Mouse (Mus musculus) forebrain, embryonic 15.5 days (tissue): ENCODE measurements around the gene Smndc1. TPM values are rescaled to one million over a fixed set of nuclear protein-coding genes. Genes with fewer than 3 reads are reported as not detected.

Experiments used
- ATAC-seq: fragments of 200-750 bp; cut with Nextera tagmentation; replicated peaks from 2 replicates; pipeline ENCODE4 v1.8.0; 2017; ENCODE audit warnings: mild to moderate bottlenecking, moderate TSS enrichment, moderate library complexity
- H3K27ac ChIP-seq: fragments of 300-500 bp; sonication (generic); replicated peaks from 2 replicates; pipeline ENCODE4 v1.5.1; 2015; ENCODE audit warnings: mild to moderate bottlenecking, inconsistent platforms
- H3K27me3 ChIP-seq: fragments of 300-500 bp; sonication (generic); 2 replicates; pipeline ENCODE4 v1.6.1; 2015; ENCODE audit warnings: inconsistent platforms
- H3K36me3 ChIP-seq: fragments of 300-500 bp; sonication (generic); 2 replicates; pipeline ENCODE4 v1.6.1; 2015; ENCODE audit warnings: mild to moderate bottlenecking, inconsistent platforms
- H3K4me1 ChIP-seq: fragments of 300-500 bp; sonication (generic); 2 replicates; pipeline ENCODE4 v1.6.1; 2015; ENCODE audit warnings: inconsistent platforms
- H3K4me2 ChIP-seq: fragments of 300-500 bp; sonication (generic); replicated peaks from 2 replicates; pipeline ENCODE4 v1.6.1; 2015; ENCODE audit warnings: mild to moderate bottlenecking, inconsistent platforms
- H3K4me3 ChIP-seq: fragments of 300-500 bp; sonication (generic); 2 replicates; pipeline ENCODE4 v1.5.1; 2015; ENCODE audit warnings: mild to moderate bottlenecking, inconsistent platforms
- H3K9ac ChIP-seq: fragments of 300-500 bp; sonication (generic); replicated peaks from 2 replicates; pipeline ENCODE4 v1.6.1; 2015; ENCODE audit warnings: mild to moderate bottlenecking, inconsistent platforms
- H3K9me3 ChIP-seq: fragments of 300-500 bp; sonication (generic); 2 replicates; pipeline ENCODE4 v1.6.1; 2016; ENCODE audit warnings: inconsistent platforms
- WGBS: fragments of 180-500 bp; shearing (Covaris S2); methylation state at CpG from one replicate; pipeline ENCODE4 v1.1.7; 2015; ENCODE audit warnings: mixed read lengths; 5-methylcytosine and 5-hydroxymethylcytosine counted together
- polyA plus RNA-seq: library from polyadenylated mRNA; unstranded; fragments of >200 nt; fragmentation: Nextera tagmentation; extraction: Ambion mirVana; gene quantifications from 2 replicates; pipeline ENCODE4 v1.2.1, GENCODE M21; 2015

The Smndc1 gene
- polyA plus RNA-seq, 1 experiment from 2014 or later = 41.0 TPM

GRCm38 (mm10) chr19:53393646-53394045, 3.3 kb upstream of the Smndc1 start:
- H3K9ac ChIP-seq = no peak overlapping the region
- no peak overlapping the region for H3K4me2 ChIP-seq
- H3K9me3 ChIP-seq = no peaks in the 10 kb centered on the region
- no peak overlapping the region for H3K27ac ChIP-seq
- no peak for ATAC-seq
- H3K4me1 ChIP-seq = peaks cover 17% of the 10 kb centered on the region
- peaks cover 4% of the 10 kb centered on the region for H3K36me3 ChIP-seq
- no peak overlapping the region for H3K4me3 ChIP-seq
- no peaks in the 10 kb centered on the region for H3K27me3 ChIP-seq

DNA sequence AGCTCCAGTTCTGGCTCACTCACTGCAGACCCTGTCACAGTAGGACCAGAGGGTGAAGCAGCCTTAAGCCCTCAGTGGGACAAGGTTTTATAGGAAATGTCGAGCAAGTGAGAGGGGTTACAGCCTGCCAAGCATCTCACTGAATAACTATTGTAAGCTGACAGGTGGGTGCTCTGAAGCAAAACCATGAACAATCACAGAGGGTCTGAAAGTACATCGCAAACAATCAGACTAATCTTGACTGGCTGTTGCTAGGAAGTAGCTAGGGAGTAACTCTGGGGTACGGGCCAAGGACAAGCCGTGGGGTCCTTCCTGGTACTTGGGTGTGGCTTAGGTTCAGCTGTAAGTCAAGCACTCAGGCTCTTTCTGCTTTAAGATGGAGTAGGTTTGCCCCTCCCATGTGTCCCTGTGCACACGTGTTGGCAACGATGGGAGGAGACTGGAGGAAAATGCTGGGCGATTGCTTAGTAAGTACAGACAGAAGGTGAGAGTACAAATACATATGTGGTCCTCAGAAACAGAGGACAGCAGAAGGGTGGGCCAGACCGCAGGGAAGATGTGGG, 2.5 kb upstream of the Smndc1 start:
- no peaks in the 10 kb centered on the region for H3K9me3 ChIP-seq
- H3K9ac ChIP-seq = no peak overlapping the region
- H3K27me3 ChIP-seq = no peaks in the 10 kb centered on the region
- no peak overlapping the region for H3K4me2 ChIP-seq
- H3K36me3 ChIP-seq = peaks cover 12% of the 10 kb centered on the region
- WGBS = 70% methylated on average over 8 of the region's 8 CpGs
- H3K4me3 ChIP-seq = no peak overlapping the region
- H3K27ac ChIP-seq = no peak overlapping the region
- ATAC-seq = no peak
- peaks cover 22% of the 10 kb centered on the region for H3K4me1 ChIP-seq

- Histone ChIP-seq H3K27ac (no peak overlapping the region), H3K36me3 (peaks cover 22% of the 10 kb centered on the region), H3K9me3 (no peaks in the 10 kb centered on the region), H3K4me2 (peak overlapping the region; percentile 73; the same call in 1 of the 2 replicates), H3K4me1 (peaks cover 29% of the 10 kb centered on the region), H3K27me3 (no peaks in the 10 kb centered on the region), H3K9ac (no peak overlapping the region), H3K4me3 (no peak overlapping the region; the same call in 1 of the 2 replicates)
- ATAC-seq = no peak
- WGBS = 84% methylated on average over 5 of the region's 5 CpGs
These were observed 1.4 kb upstream of the Smndc1 start for GRCm38 (mm10) chr19:53391787-53392186.

DNA sequence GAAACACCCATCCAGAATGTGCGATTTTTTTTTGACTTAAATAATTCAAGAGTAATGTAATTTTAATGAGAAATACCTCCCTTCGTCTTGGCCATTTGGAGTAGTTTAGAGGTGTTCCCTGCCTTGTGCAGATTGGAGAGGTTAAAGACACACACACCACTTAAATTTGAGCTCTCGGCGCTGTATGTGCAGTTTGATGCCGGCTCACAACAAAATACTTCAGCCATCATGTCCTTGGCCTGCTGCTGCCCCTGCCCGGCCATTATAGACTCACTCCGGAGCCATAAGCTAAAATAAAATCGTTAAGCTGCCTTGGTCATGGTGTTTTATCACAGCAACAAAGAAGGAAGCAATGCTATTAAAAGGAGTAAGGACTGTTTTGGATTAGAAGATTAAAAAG, 1.0 kb upstream of the Smndc1 start:
- no peak overlapping the region for H3K27ac ChIP-seq
- no peak for ATAC-seq
- H3K27me3 ChIP-seq = no peaks in the 10 kb centered on the region
- H3K4me1 ChIP-seq = peaks cover 29% of the 10 kb centered on the region
- H3K9ac ChIP-seq = peak overlapping the region; percentile 81
- no peaks in the 10 kb centered on the region for H3K9me3 ChIP-seq
- WGBS = 47% methylated on average over 8 of the region's 8 CpGs
- peaks cover 24% of the 10 kb centered on the region for H3K36me3 ChIP-seq
- H3K4me3 ChIP-seq = peak overlapping the region; percentile 97
- peak overlapping the region; percentile 73 for H3K4me2 ChIP-seq

- WGBS = under 1% methylated on average over 55 of the region's 59 CpGs
These were observed 437 bp downstream of the Smndc1 start for GRCm38 (mm10) chr19:53389851-53390431.

GRCm38 (mm10) chr19:53389417-53389816, 961 bp downstream of the Smndc1 start:
- peak overlapping the region; percentile 69 for H3K4me2 ChIP-seq
- H3K36me3 ChIP-seq = peaks cover 39% of the 10 kb centered on the region
- peak overlapping the region; percentile 97 for H3K4me3 ChIP-seq
- H3K9me3 ChIP-seq = no peaks in the 10 kb centered on the region
- peaks cover 29% of the 10 kb centered on the region for H3K4me1 ChIP-seq
- WGBS = 23% methylated on average over 6 of the region's 6 CpGs
- H3K9ac ChIP-seq = peak overlapping the region; percentile 92
- no peak for ATAC-seq
- peak overlapping the region; percentile 95; the same call in 1 of the 2 replicates for H3K27ac ChIP-seq
- no peaks in the 10 kb centered on the region for H3K27me3 ChIP-seq

More at GRCm38 (mm10) chr19:53389851-53390431, 437 bp downstream of the Smndc1 start:
- Histone ChIP-seq H3K4me3 (peak overlapping the region; percentile 97), H3K9me3 (no peaks in the 10 kb centered on the region), H3K27me3 (no peaks in the 10 kb centered on the region), H3K4me2 (peak overlapping the region; percentile 69), H3K4me1 (peaks cover 29% of the 10 kb centered on the region), H3K9ac (peak overlapping the region; percentile 92), H3K36me3 (peaks cover 35% of the 10 kb centered on the region), H3K27ac (peak overlapping the region; percentile 95)
- peak; percentile 90 for ATAC-seq

DNA sequence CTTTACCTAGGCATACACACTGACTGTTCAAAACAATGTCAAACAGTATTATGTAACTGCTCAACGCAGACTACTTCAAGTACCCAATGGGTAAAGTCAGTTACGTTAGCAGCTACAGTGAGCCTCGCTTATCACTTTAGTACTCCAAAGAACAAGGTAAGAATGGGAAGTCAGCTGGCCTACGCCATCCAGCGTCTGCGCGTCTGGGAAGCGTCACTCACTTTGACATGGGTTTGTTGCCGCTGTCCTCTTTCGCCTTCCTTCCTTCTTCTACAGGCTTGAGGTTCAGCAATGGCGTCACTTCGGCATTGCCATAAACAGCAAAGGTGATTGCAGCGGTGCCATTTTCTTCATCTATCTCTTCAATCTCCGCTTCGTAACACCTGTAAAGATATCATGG, 7.0 kb downstream of the Smndc1 start:
- H3K4me2 ChIP-seq = no peak overlapping the region
- H3K9me3 ChIP-seq = no peaks in the 10 kb centered on the region
- peaks cover 9% of the 10 kb centered on the region for H3K4me1 ChIP-seq
- no peak overlapping the region for H3K27ac ChIP-seq
- no peaks in the 10 kb centered on the region for H3K27me3 ChIP-seq
- no peak for ATAC-seq
- peaks cover 84% of the 10 kb centered on the region for H3K36me3 ChIP-seq
- no peak overlapping the region for H3K4me3 ChIP-seq
- WGBS = 97% methylated on average over 15 of the region's 15 CpGs
- H3K9ac ChIP-seq = no peak overlapping the region

- peaks cover 75% of the 10 kb centered on the region for H3K36me3 ChIP-seq
- ATAC-seq = no peak
- H3K4me2 ChIP-seq = no peak overlapping the region
- no peaks in the 10 kb centered on the region for H3K27me3 ChIP-seq
- H3K27ac ChIP-seq = no peak overlapping the region
- H3K4me1 ChIP-seq = no peaks in the 10 kb centered on the region
- no peak overlapping the region for H3K9ac ChIP-seq
- WGBS = 92% methylated on average over 10 of the region's 10 CpGs
- no peak overlapping the region for H3K4me3 ChIP-seq
- H3K9me3 ChIP-seq = no peaks in the 10 kb centered on the region
These were observed 12.0 kb downstream of the Smndc1 start for GRCm38 (mm10) chr19:53378421-53378820.

DNA sequence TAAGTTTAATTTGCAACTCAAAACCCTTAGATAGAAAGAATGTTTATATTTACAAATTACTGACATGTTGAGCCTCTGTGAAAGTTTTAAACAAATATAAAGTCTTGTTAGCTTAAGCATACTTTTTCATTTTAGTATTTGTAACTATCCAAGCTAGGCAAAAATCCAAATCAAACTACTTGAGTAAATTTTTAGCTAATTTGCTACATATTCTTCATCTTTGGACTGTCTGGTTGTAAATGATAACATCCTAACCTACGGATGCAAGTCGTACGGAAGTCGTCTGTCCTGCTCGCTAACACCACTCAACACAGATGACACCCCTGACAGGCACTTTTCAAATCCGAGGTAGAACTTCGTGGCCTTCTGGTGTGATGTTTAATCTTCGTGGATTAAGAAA, 12.7 kb downstream of the Smndc1 start:
- no peak overlapping the region for H3K9ac ChIP-seq
- no peak overlapping the region for H3K27ac ChIP-seq
- no peak overlapping the region for H3K4me2 ChIP-seq
- no peaks in the 10 kb centered on the region for H3K9me3 ChIP-seq
- 89% methylated on average over 8 of the region's 8 CpGs for WGBS
- ATAC-seq = no peak
- no peak overlapping the region for H3K4me3 ChIP-seq
- peaks cover 73% of the 10 kb centered on the region for H3K36me3 ChIP-seq
- no peaks in the 10 kb centered on the region for H3K4me1 ChIP-seq
- no peaks in the 10 kb centered on the region for H3K27me3 ChIP-seq

GRCm38 (mm10) chr19:53375816-53376215, 14.6 kb downstream of the Smndc1 start:
- H3K4me1 ChIP-seq = no peaks in the 10 kb centered on the region
- H3K4me3 ChIP-seq = no peak overlapping the region
- H3K4me2 ChIP-seq = no peak overlapping the region
- no peak overlapping the region for H3K9ac ChIP-seq
- H3K27ac ChIP-seq = no peak overlapping the region
- H3K27me3 ChIP-seq = no peaks in the 10 kb centered on the region
- 94% methylated on average over 9 of the region's 9 CpGs for WGBS
- H3K36me3 ChIP-seq = peaks cover 70% of the 10 kb centered on the region
- no peak for ATAC-seq
- H3K9me3 ChIP-seq = no peaks in the 10 kb centered on the region

DNA sequence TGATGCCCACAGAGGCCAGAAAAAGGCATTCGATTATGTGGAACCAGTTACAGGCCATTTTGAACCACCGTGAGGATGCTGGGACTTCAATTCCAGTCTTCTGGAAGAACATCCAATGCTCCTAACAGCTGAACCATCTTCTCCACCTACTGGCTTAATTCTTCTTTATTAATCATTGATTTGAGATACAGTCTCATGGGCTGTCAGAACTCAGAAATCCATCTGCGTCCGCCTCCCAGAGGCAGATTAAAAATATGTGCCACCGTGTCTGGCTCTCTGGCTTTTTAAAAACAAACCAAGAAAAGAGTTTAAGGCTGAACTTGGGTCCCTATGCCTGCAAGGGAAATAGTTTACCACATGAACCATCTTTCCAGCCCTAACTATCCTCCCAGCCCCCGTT, 15.1 kb downstream of the Smndc1 start:
- Histone ChIP-seq H3K36me3 (peaks cover 70% of the 10 kb centered on the region), H3K27ac (no peak overlapping the region), H3K4me2 (no peak overlapping the region), H3K27me3 (no peaks in the 10 kb centered on the region), H3K4me1 (no peaks in the 10 kb centered on the region), H3K9me3 (no peaks in the 10 kb centered on the region), H3K4me3 (no peak overlapping the region), H3K9ac (no peak overlapping the region)
- ATAC-seq = no peak
- WGBS = 94% methylated on average over 6 of the region's 6 CpGs

- Histone ChIP-seq H3K27me3 (no peaks in the 10 kb centered on the region), H3K4me1 (no peaks in the 10 kb centered on the region), H3K9ac (no peak overlapping the region), H3K36me3 (peaks cover 62% of the 10 kb centered on the region), H3K9me3 (no peaks in the 10 kb centered on the region), H3K4me2 (no peak overlapping the region), H3K27ac (no peak overlapping the region), H3K4me3 (no peak overlapping the region)
- no peak for ATAC-seq
- WGBS = 93% methylated on average over 2 of the region's 2 CpGs
These were observed 16.8 kb downstream of the Smndc1 start for GRCm38 (mm10) chr19:53373570-53373969.

DNA sequence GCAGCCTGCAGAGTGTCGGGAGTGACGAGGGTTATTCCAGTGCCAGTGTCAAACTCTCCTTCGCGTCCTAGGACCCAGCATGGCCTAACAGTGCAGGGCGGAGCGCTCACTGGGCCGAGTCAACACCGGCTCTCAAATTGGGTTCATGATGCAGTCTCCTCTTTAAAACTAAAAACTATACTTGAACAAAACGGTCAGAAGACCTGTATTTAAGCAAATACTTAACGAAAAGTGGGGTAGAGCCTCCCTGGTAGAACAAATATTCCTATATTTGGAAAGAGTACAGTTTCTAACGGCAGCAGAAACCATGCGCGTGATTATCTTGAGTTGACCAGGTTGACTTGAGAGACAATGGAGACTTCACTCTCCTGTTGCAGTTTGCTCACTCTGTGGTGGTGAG, 18.7 kb downstream of the Smndc1 start, which contains the start of gene Gm10197:
Gm10197 (minus strand) TSS at position 101 of the 400 bp plus-strand sequence.
- no peak within 1 kb of the TSS for H3K9ac ChIP-seq
- H3K4me3 ChIP-seq = no peak within 1 kb of the TSS
- 91% methylated on average over 13 of the region's 13 CpGs for WGBS
- no peak within 1 kb of the TSS for H3K4me2 ChIP-seq
- H3K27me3 ChIP-seq = no peaks in the 10 kb centered on the region
- no peak within 1 kb of the TSS for H3K27ac ChIP-seq
- ATAC-seq = no peak
- H3K36me3 ChIP-seq = peaks cover 53% of the 10 kb centered on the region
- no peaks in the 10 kb centered on the region for H3K4me1 ChIP-seq
- H3K9me3 ChIP-seq = no peaks in the 10 kb centered on the region
